25 mouse cellular contexts compared by ENCODE assay signal in genomic region chr10:12298887-12299286, GRCm38 (mm10).
DNase-seq lines count a peak whose midpoint lies in the region; TF ChIP-seq lines count a peak whose summit lies in the region.
"Had no signal": no experiment of that assay in that cellular context is flagged by ENCODE, and none has a peak within 500 bp of the region (broad histone marks: within the 10 kb centered on the region; RNA-seq: fewer than 3 reads in every experiment).

No protein-coding gene starts in this region.

- H3K4me3 ChIP-seq in C2C12 (ENCODE audit: insufficient read depth, poor library complexity, severe bottlenecking) = no peak overlapping the region
- no peak overlapping the region for H3K4me3 ChIP-seq in embryonic fibroblast, embryonic 13.5 days (ENCODE audit: insufficient read depth, low read length)
- H3K4me3 ChIP-seq: forebrain, embryonic 10.5 days; forebrain, embryonic 15.5 days; heart, embryonic 15.5 days; hindbrain, embryonic 12.5 days; liver, embryonic 12.5 days; midbrain, embryonic 15.5 days had no signal

- DNase-seq in MEL-GATA-1-ER (ENCODE audit: extremely low read depth, low read depth) = peak; percentile 4
- peak; percentile 19 for DNase-seq in telencephalon, adult 2 months (ENCODE audit: low read depth, low spot score)
- no peak for DNase-seq in cerebellum, postnatal 4 days (ENCODE audit: low spot score in 2 of 2)
- DNase-seq in urinary bladder, postnatal 10 days (ENCODE audit: low spot score) = no peak
- no peak for DNase-seq in adrenal gland, postnatal 36 days
- DNase-seq: adrenal gland, adult 2 months; cerebellum, adult 8-10 months; cerebellum, postnatal 25 days; kidney, adult 9 months; kidney, postnatal 10 days; layer of hippocampus, postnatal 36 days; left cerebral cortex, postnatal 4 days; liver, postnatal 0 days; lung, postnatal 4 days; right cerebral cortex, adult 18-20 months; thymus, postnatal 14 days had no signal

- H3K36me3 ChIP-seq in C2C12 (ENCODE audit: control insufficient read depth, insufficient read depth) = no peaks in the 10 kb centered on the region
- H3K36me3 ChIP-seq: forebrain, embryonic 10.5 days; forebrain, embryonic 15.5 days; heart, embryonic 15.5 days; hindbrain, embryonic 12.5 days; liver, embryonic 12.5 days; midbrain, embryonic 15.5 days had no signal

- H3ac ChIP-seq in C2C12 (ENCODE audit: control insufficient read depth, insufficient read length, low read depth) = no peak overlapping the region

- TF ChIP-seq POLR2A in embryonic fibroblast, embryonic 13.5 days (IDR thresholded peaks at IDR 0.05; ENCODE audit: low read depth, low read length) = no peak

- H3K27ac ChIP-seq in embryonic fibroblast, embryonic 13.5 days (ENCODE audit: insufficient read depth, low read length) = peak overlapping the region; percentile 58; the same call in 1 of the 2 replicates
- H3K27ac ChIP-seq: forebrain, embryonic 10.5 days; forebrain, embryonic 15.5 days; heart, embryonic 15.5 days; hindbrain, embryonic 12.5 days; hindbrain, postnatal 0 days; liver, embryonic 12.5 days; midbrain, embryonic 15.5 days had no signal

- H3K79me2 ChIP-seq in C2C12 (ENCODE audit: control insufficient read depth, insufficient read depth) = no peaks in the 10 kb centered on the region

- no peaks in the 10 kb centered on the region for H3K27me3 ChIP-seq in C2C12 (ENCODE audit: control insufficient read depth, insufficient read depth, insufficient read length)
- H3K27me3 ChIP-seq: forebrain, embryonic 15.5 days; heart, embryonic 15.5 days; hindbrain, embryonic 12.5 days; liver, embryonic 12.5 days; midbrain, embryonic 15.5 days had no signal

- TF ChIP-seq CTCF in C2C12 (IDR thresholded peaks at IDR 0.05; ENCODE audit: control insufficient read depth, insufficient read depth, insufficient read length) = no peak
- TF ChIP-seq CTCF in embryonic fibroblast, embryonic 13.5 days (IDR thresholded peaks at IDR 0.05; ENCODE audit: borderline replicate concordance, insufficient read depth, low read length) = no peak

- H3K4me1 ChIP-seq in embryonic fibroblast, embryonic 13.5 days (ENCODE audit: control insufficient read depth, insufficient read depth, low read length) = peaks cover 6% of the 10 kb centered on the region
- H3K4me1 ChIP-seq: forebrain, embryonic 10.5 days; forebrain, embryonic 15.5 days; heart, embryonic 15.5 days; hindbrain, embryonic 12.5 days; liver, embryonic 12.5 days; midbrain, embryonic 15.5 days had no signal

- no peaks in the 10 kb centered on the region for H3K79me3 ChIP-seq in C2C12 (ENCODE audit: low read depth)

TF ChIP-seq in C2C12, 6 proteins besides CTCF, POLR2A, EP300 and RAD21:
- TF ChIP-seq USF1 (IDR thresholded peaks at IDR 0.05; ENCODE audit: low read depth) (no peak), MYOD1 (IDR thresholded peaks at IDR 0.05; ENCODE audit: control insufficient read depth, insufficient read length, low read depth) (no peak), MAX (IDR thresholded peaks at IDR 0.05) (no peak), CEBPB (IDR thresholded peaks at IDR 0.05; ENCODE audit: low read depth) (peak; percentile 92), FOSL1 (IDR thresholded peaks at IDR 0.05; ENCODE audit: insufficient read depth, low read length, poor library complexity, severe bottlenecking) (peak; percentile 71)

Comparison
In these comparisons a context has a peak if more than half of its experiments do, and no peak if none do; other contexts are left out.
1. DNase-seq: peak in MEL-GATA-1-ER (single experiment) and telencephalon, adult 2 months (single experiment); none in cerebellum, postnatal 4 days (0 of 2), urinary bladder, postnatal 10 days (single experiment) and adrenal gland, postnatal 36 days (0 of 2).